Mouse (Mus musculus) lung, postnatal 4 days (tissue): ENCODE measurements around the gene Egfr.

Experiments used
- DNase-seq, 2 experiments: peaks; one replicate each; pipeline ENCODE4 v3.0.0; 2021

The Egfr gene

GRCm38 (mm10) chr11:16900653-16901416 lies 148.8 kb downstream of the Egfr start:
- no peak for DNase-seq

- DNase-seq = peak in 1 of 2 experiments; percentile 7
Observed at GRCm38 (mm10) chr11:16904302-16905011, 152.5 kb downstream of the Egfr start.

GRCm38 (mm10) chr11:16905012-16905332 lies 153.0 kb downstream of the Egfr start:
- DNase-seq = no peak

GRCm38 (mm10) chr11:16906530-16906929 lies 154.5 kb downstream of the Egfr start:
- no peak for DNase-seq

- no peak for DNase-seq
Observed at GRCm38 (mm10) chr11:16907517-16908129, 155.6 kb downstream of the Egfr start.

GRCm38 (mm10) chr11:16914756-16915155 lies 162.8 kb downstream of the Egfr start:
- DNase-seq = no peak

GRCm38 (mm10) chr11:16915850-16916249 lies 163.8 kb downstream of the Egfr start:
- no peak for DNase-seq

GRCm38 (mm10) chr11:16917512-16917911 lies 165.5 kb downstream of the Egfr start:
- no peak for DNase-seq

- no peak for DNase-seq
Observed at GRCm38 (mm10) chr11:16932159-16932558, 180.2 kb downstream of the Egfr start.

- DNase-seq = no peak
Observed at GRCm38 (mm10) chr11:16935577-16936236, 183.7 kb downstream of the Egfr start.

- no peak for DNase-seq
Observed at GRCm38 (mm10) chr11:16941103-16941793, 189.2 kb downstream of the Egfr start.

GRCm38 (mm10) chr11:16941973-16942452 lies 190.0 kb downstream of the Egfr start:
- DNase-seq = no peak

GRCm38 (mm10) chr11:16943016-16943415 lies 191.0 kb downstream of the Egfr start:
- no peak for DNase-seq

GRCm38 (mm10) chr11:16948756-16949155 lies 196.8 kb downstream of the Egfr start:
- DNase-seq = peak in 1 of 2 experiments; percentile 51

GRCm38 (mm10) chr11:16950226-16950975 lies 198.4 kb downstream of the Egfr start:
- DNase-seq = no peak

GRCm38 (mm10) chr11:16950976-16951760 lies 199.2 kb downstream of the Egfr start, which contains the start of gene Fbxo48:
Gene Fbxo48 (plus strand): TSS chr11:16951375.
- DNase-seq = peak; percentile 97

- DNase-seq = no peak
Observed at GRCm38 (mm10) chr11:16951761-16952010, 199.7 kb downstream of the Egfr start.

GRCm38 (mm10) chr11:16956115-16956862 lies 204.3 kb downstream of the Egfr start:
- no peak for DNase-seq

GRCm38 (mm10) chr11:16957030-16957429 lies 205.0 kb downstream of the Egfr start:
- no peak for DNase-seq

- DNase-seq = no peak
Observed at GRCm38 (mm10) chr11:16958520-16958919, 206.5 kb downstream of the Egfr start.
